Comparison of ENCODE assay signal across 24 mouse cellular contexts in genomic region chr5:117584428-117584827, GRCm38 (mm10).
DNase-seq lines count a peak whose midpoint lies in the region; ATAC-seq and TF ChIP-seq lines count a peak whose summit lies in the region.
"Had no signal": no experiment of that assay in that cellular context is flagged by ENCODE, and none has a peak within 500 bp of the region (broad histone marks: within the 10 kb centered on the region; RNA-seq: fewer than 3 reads in every experiment).

No protein-coding gene starts in this region.

- H3K27ac ChIP-seq in heart, adult 2 months: no peak overlapping the region
- no peak overlapping the region for H3K27ac ChIP-seq in layer of hippocampus, adult 2 months
- H3K27ac ChIP-seq in midbrain, postnatal 0 days (ENCODE audit: low read depth, low read length): no peak overlapping the region
- H3K27ac ChIP-seq in midbrain, embryonic 13.5 days: no peak overlapping the region
- H3K27ac ChIP-seq: forebrain, embryonic 10.5 days; heart, embryonic 15.5 days; hindbrain, embryonic 10.5 days; limb, embryonic 10.5 days; neural tube, embryonic 15.5 days; stomach, embryonic 15.5 days had no signal

- 43% methylated on average over 1 of the region's 1 CpGs for WGBS in heart, adult 2 months
- 59% methylated on average over 1 of the region's 1 CpGs for whole genome bisulfite sequencing in midbrain, postnatal 0 days
- whole genome bisulfite sequencing in midbrain, embryonic 13.5 days: 50% methylated on average over 1 of the region's 1 CpGs

- no peaks in the 10 kb centered on the region for H3K27me3 ChIP-seq in heart, adult 2 months (ENCODE audit: control insufficient read depth, insufficient read depth, low read length)
- H3K27me3 ChIP-seq in midbrain, postnatal 0 days (ENCODE audit: insufficient read depth, low read length): no peaks in the 10 kb centered on the region
- H3K27me3 ChIP-seq in midbrain, embryonic 13.5 days: no peaks in the 10 kb centered on the region
- H3K27me3 ChIP-seq: heart, embryonic 15.5 days; megakaryocyte, embryonic 14.5 days; neural tube, embryonic 15.5 days; stomach, embryonic 15.5 days had no signal

- H3K79me2 ChIP-seq in heart, adult 2 months (replicated peaks; ENCODE audit: control insufficient read depth, insufficient read depth, low read length): no peaks in the 10 kb centered on the region

- no peak overlapping the region for H3K4me2 ChIP-seq in midbrain, postnatal 0 days (ENCODE audit: low read depth, low read length, poor library complexity, severe bottlenecking)
- no peak overlapping the region for H3K4me2 ChIP-seq in midbrain, embryonic 13.5 days (replicated peaks)
- H3K4me2 ChIP-seq: heart, embryonic 15.5 days; neural tube, embryonic 15.5 days; stomach, embryonic 15.5 days had no signal

- no peaks in the 10 kb centered on the region for H3K4me1 ChIP-seq in heart, adult 2 months (ENCODE audit: control insufficient read depth, insufficient read depth, low read length)
- no peaks in the 10 kb centered on the region for H3K4me1 ChIP-seq in midbrain, postnatal 0 days (ENCODE audit: insufficient read depth, low read length)
- no peaks in the 10 kb centered on the region for H3K4me1 ChIP-seq in midbrain, embryonic 13.5 days (replicated peaks)
- H3K4me1 ChIP-seq: forebrain, embryonic 10.5 days; heart, embryonic 15.5 days; hindbrain, embryonic 10.5 days; megakaryocyte, embryonic 14.5 days; stomach, embryonic 15.5 days had no signal

- peak; percentile 24; the same call in 1 of the 2 replicates for TF ChIP-seq CTCF in heart, adult 2 months (IDR thresholded peaks at IDR 0.05)
- peak; percentile 52 for TF ChIP-seq CTCF in layer of hippocampus, adult 2 months (conservative IDR thresholded peaks at IDR 0.05)
- TF ChIP-seq CTCF in midbrain, postnatal 0 days (IDR thresholded peaks at IDR 0.05): peak; percentile 58

- no peak for DNase-seq in heart, adult 2 months
- no peak for DNase-seq in heart, postnatal 36 days
- no peak for DNase-seq in layer of hippocampus, adult 2 months (ENCODE audit: low spot score in 2 of 2)
- no peak for DNase-seq in layer of hippocampus, adult 9-10 months (ENCODE audit: low spot score)
- DNase-seq in midbrain, postnatal 0 days (ENCODE audit: low spot score): no peak
- DNase-seq in thymus, postnatal 10 days (ENCODE audit: low spot score in 2 of 2): no peak
- no peak for DNase-seq in left cerebral cortex, postnatal 4 days
- DNase-seq: adrenal gland, postnatal 14 days; cerebellum, adult 9-11 months; kidney, postnatal 36 days; layer of hippocampus, adult 9-11 months; liver; right cerebral cortex, adult 18-20 months; thymus, adult 18-20 months; thymus, postnatal 4 days had no signal

- H3K4me3 ChIP-seq in heart, adult 2 months: no peak overlapping the region
- no peak overlapping the region for H3K4me3 ChIP-seq in layer of hippocampus, adult 2 months
- no peak overlapping the region for H3K4me3 ChIP-seq in midbrain, postnatal 0 days (ENCODE audit: low read depth, low read length)
- no peak overlapping the region for H3K4me3 ChIP-seq in midbrain, embryonic 13.5 days (replicated peaks)
- H3K4me3 ChIP-seq: forebrain, embryonic 10.5 days; heart, embryonic 15.5 days; hindbrain, embryonic 10.5 days; limb, embryonic 10.5 days; megakaryocyte, embryonic 14.5 days; neural tube, embryonic 15.5 days; stomach, embryonic 15.5 days had no signal

- intact Hi-C loops in heart, adult 2 months (cut with DNase I): no loop called here
- intact Hi-C loops in heart, postnatal 36 days (cut with DNase I): no loop called here
- intact Hi-C loops in left cerebral cortex, postnatal 4 days (cut with DNase I): no loop called here

- no peak overlapping the region for H3K9ac ChIP-seq in heart, adult 2 months (ENCODE audit: low read depth, low read length)
- H3K9ac ChIP-seq in midbrain, postnatal 0 days (replicated peaks; ENCODE audit: low read length, poor library complexity, severe bottlenecking): no peak overlapping the region
- no peak overlapping the region for H3K9ac ChIP-seq in midbrain, embryonic 13.5 days (replicated peaks)
- H3K9ac ChIP-seq: heart, embryonic 15.5 days; neural tube, embryonic 15.5 days; stomach, embryonic 15.5 days had no signal

- ATAC-seq in midbrain, postnatal 0 days (ENCODE audit: low FRiP score): no peak
- no peak for ATAC-seq in midbrain, embryonic 13.5 days
- ATAC-seq: midbrain, embryonic 16.5 days had no signal

- no peaks in the 10 kb centered on the region for H3K9me3 ChIP-seq in midbrain, postnatal 0 days (ENCODE audit: low read length)
- no peaks in the 10 kb centered on the region for H3K9me3 ChIP-seq in midbrain, embryonic 13.5 days
- H3K9me3 ChIP-seq: forebrain, embryonic 10.5 days; heart, embryonic 15.5 days; hindbrain, embryonic 10.5 days; limb, embryonic 10.5 days; megakaryocyte, embryonic 14.5 days; neural tube, embryonic 15.5 days; stomach, embryonic 15.5 days had no signal

- TF ChIP-seq POLR2A in heart, adult 2 months (IDR thresholded peaks at IDR 0.05; ENCODE audit: insufficient read depth, low read depth, low read length): no peak

- no peaks in the 10 kb centered on the region for H3K36me3 ChIP-seq in heart, adult 2 months (ENCODE audit: control insufficient read depth, insufficient read depth, low read length)
- no peaks in the 10 kb centered on the region for H3K36me3 ChIP-seq in midbrain, postnatal 0 days (ENCODE audit: insufficient read depth, low read length)
- H3K36me3 ChIP-seq in midbrain, embryonic 13.5 days: no peaks in the 10 kb centered on the region
- H3K36me3 ChIP-seq: forebrain, embryonic 10.5 days; heart, embryonic 15.5 days; hindbrain, embryonic 10.5 days; limb, embryonic 10.5 days; neural tube, embryonic 15.5 days; stomach, embryonic 15.5 days had no signal

- TF ChIP-seq EP300 in heart, adult 2 months (IDR thresholded peaks at IDR 0.05; ENCODE audit: insufficient read depth, low read depth, low read length): no peak
